Mouse (Mus musculus): ENCODE data around the gene Mmd. TPM values are rescaled to one million over a fixed set of nuclear protein-coding genes. Genes with fewer than 3 reads are reported as not detected.

Gene Mmd
- polyA plus RNA-seq, 1 experiment from 2014 or later: 12.0 TPM

GRCm38 (mm10) chr11:90286550-90287154 lies 37.4 kb downstream of the Mmd start:
- Histone ChIP-seq H3K4me1 (no peaks in the 10 kb centered on the region), H3K9ac (no peak overlapping the region), H3K36me3 (no peaks in the 10 kb centered on the region), H3K27ac (no peak overlapping the region), H3K4me2 (no peak overlapping the region), H3K4me3 (no peak overlapping the region), H3K9me3 (replicated peaks) (no peaks in the 10 kb centered on the region), H3K27me3 (replicated peaks) (no peaks in the 10 kb centered on the region)
- no peak for ATAC-seq
- 44% methylated on average over 6 of the region's 6 CpGs for WGBS (ENCODE audit: insufficient replicate concordance)

GRCm38 (mm10) chr11:90291156-90291555 lies 41.9 kb downstream of the Mmd start:
- no peak overlapping the region for H3K9ac ChIP-seq
- WGBS (ENCODE audit: insufficient replicate concordance): 74% methylated on average over 4 of the region's 4 CpGs
- H3K4me2 ChIP-seq: no peak overlapping the region
- no peaks in the 10 kb centered on the region for H3K36me3 ChIP-seq
- ATAC-seq: no peak
- H3K27ac ChIP-seq: no peak overlapping the region
- no peaks in the 10 kb centered on the region for H3K9me3 ChIP-seq (replicated peaks)
- no peaks in the 10 kb centered on the region for H3K4me1 ChIP-seq
- H3K27me3 ChIP-seq (replicated peaks): no peaks in the 10 kb centered on the region
- no peak overlapping the region for H3K4me3 ChIP-seq

DNA sequence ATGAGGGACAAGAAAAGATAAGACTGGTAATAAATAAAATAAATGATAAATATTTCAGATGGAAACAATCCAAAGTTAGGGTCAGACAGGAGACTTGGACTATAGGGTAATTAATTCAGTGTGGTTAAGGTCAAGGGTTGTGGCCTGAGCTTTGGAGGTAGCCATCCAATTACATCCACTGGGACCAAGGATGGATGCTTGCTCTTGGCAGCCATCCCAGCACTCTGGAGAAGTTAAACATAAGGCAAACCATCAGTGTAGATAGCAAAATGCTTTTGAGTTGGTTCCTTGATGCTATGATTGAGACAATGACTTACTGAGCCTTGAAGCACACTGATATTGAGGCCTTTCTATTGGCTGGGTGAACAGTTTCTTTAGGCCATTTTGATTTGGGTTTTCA lies 43.5 kb downstream of the Mmd start:
- Histone ChIP-seq H3K4me3 (no peak overlapping the region), H3K27me3 (replicated peaks) (no peaks in the 10 kb centered on the region), H3K27ac (no peak overlapping the region), H3K4me2 (no peak overlapping the region), H3K36me3 (no peaks in the 10 kb centered on the region), H3K4me1 (no peaks in the 10 kb centered on the region), H3K9ac (no peak overlapping the region), H3K9me3 (replicated peaks) (no peaks in the 10 kb centered on the region)
- ATAC-seq: no peak

DNA sequence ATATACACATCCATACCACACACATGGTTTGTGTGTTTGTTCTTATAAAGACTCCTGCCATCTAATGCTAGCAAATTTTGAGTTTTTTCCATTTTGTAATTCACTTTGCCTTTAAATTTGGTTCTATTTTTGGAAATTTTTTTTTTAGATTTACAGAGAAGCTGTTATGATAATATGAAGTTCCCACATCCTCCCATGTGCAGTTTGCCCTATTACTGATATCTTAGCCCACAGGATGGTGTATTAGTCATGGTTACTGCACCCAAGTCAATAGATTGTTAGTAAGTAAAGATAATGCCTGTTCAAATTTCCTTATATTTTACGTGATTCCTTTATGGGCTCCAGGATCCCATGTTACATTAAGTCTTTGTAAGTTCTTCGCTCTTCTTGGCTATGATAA lies 45.4 kb downstream of the Mmd start:
- no peak overlapping the region for H3K27ac ChIP-seq
- H3K9me3 ChIP-seq (replicated peaks): no peaks in the 10 kb centered on the region
- no peak for ATAC-seq
- no peak overlapping the region for H3K4me3 ChIP-seq
- no peaks in the 10 kb centered on the region for H3K4me1 ChIP-seq
- H3K4me2 ChIP-seq: no peak overlapping the region
- no peak overlapping the region for H3K9ac ChIP-seq
- no peaks in the 10 kb centered on the region for H3K36me3 ChIP-seq
- no peaks in the 10 kb centered on the region for H3K27me3 ChIP-seq (replicated peaks)
- 72% methylated on average over 2 of the region's 2 CpGs for WGBS (ENCODE audit: insufficient replicate concordance)

GRCm38 (mm10) chr11:90306067-90306466 lies 56.8 kb downstream of the Mmd start:
- WGBS (ENCODE audit: insufficient replicate concordance): 69% methylated on average over 5 of the region's 5 CpGs
- ATAC-seq: no peak
- Histone ChIP-seq H3K9ac (no peak overlapping the region), H3K4me1 (no peaks in the 10 kb centered on the region), H3K9me3 (replicated peaks) (no peaks in the 10 kb centered on the region), H3K36me3 (no peaks in the 10 kb centered on the region), H3K27ac (no peak overlapping the region), H3K4me2 (no peak overlapping the region), H3K4me3 (no peak overlapping the region), H3K27me3 (replicated peaks) (no peaks in the 10 kb centered on the region)

GRCm38 (mm10) chr11:90306993-90307392 lies 57.7 kb downstream of the Mmd start:
- Histone ChIP-seq H3K27ac (no peak overlapping the region), H3K4me3 (no peak overlapping the region)
- 49% methylated on average over 6 of the region's 6 CpGs for WGBS (ENCODE audit: insufficient replicate concordance)

DNA sequence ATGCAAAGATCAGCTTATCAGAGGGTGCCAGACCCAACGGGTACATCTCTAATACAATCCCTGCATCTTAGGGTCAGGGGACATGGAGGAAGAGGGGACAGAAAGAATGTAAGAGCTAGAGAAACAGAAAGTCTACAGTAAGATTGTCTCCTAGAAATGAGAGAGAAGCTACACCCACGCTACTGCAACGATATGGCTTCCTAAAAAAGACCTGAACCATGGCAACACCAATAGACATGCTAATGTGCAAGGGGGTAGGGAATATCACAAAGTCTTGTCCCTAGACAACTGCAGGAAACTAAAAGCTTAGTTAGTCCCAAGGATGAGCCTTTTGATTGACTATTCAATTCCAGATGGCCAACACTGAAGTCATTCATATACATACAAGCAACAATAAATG lies 65.3 kb downstream of the Mmd start:
- no peak for ATAC-seq
- 51% methylated on average over 3 of the region's 3 CpGs for WGBS (ENCODE audit: insufficient replicate concordance)
- Histone ChIP-seq H3K9ac (no peak overlapping the region), H3K27me3 (replicated peaks) (no peaks in the 10 kb centered on the region), H3K9me3 (replicated peaks) (no peaks in the 10 kb centered on the region), H3K4me2 (no peak overlapping the region), H3K4me3 (no peak overlapping the region), H3K36me3 (no peaks in the 10 kb centered on the region), H3K4me1 (no peaks in the 10 kb centered on the region), H3K27ac (no peak overlapping the region)

More at GRCm38 (mm10) chr11:90306993-90307392, 57.7 kb downstream of the Mmd start:
- Histone ChIP-seq H3K4me2 (no peak overlapping the region), H3K36me3 (no peaks in the 10 kb centered on the region), H3K9me3 (replicated peaks) (no peaks in the 10 kb centered on the region), H3K27me3 (replicated peaks) (no peaks in the 10 kb centered on the region), H3K9ac (no peak overlapping the region), H3K4me1 (no peaks in the 10 kb centered on the region)
- ATAC-seq: no peak

- H3K36me3 ChIP-seq: no peaks in the 10 kb centered on the region
- ATAC-seq: no peak
- H3K9me3 ChIP-seq (replicated peaks): no peaks in the 10 kb centered on the region
- no peak overlapping the region for H3K9ac ChIP-seq
- 14% methylated on average over 4 of the region's 4 CpGs for WGBS (ENCODE audit: insufficient replicate concordance)
- H3K4me2 ChIP-seq: no peak overlapping the region
- H3K4me3 ChIP-seq: no peak overlapping the region
- H3K4me1 ChIP-seq: no peaks in the 10 kb centered on the region
- H3K27ac ChIP-seq: no peak overlapping the region
- H3K27me3 ChIP-seq (replicated peaks): no peaks in the 10 kb centered on the region
Measured at GRCm38 (mm10) chr11:90317482-90317881, 68.2 kb downstream of the Mmd start.

DNA sequence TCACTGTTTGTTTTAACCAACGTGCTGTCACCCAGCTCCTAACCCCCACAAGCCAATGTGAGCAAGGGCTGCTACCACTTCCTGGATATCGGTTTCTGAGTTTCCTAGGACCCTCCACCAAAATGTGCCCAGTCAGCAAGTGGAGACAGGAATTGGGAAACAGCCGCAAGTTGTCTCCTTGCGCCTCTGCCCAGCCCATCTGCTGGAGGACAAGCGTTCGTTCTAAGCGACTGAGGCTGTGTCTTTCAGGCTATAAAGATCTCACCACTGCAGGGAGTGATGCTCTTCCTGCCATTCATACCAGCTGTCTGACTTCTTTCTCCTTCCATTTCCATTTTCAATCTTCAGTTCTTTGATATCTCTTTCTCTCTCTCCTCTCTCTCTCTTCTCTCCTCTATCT lies 71.7 kb downstream of the Mmd start:
- no peak overlapping the region for H3K9ac ChIP-seq
- 52% methylated on average over 7 of the region's 7 CpGs for WGBS (ENCODE audit: insufficient replicate concordance)

GRCm38 (mm10) chr11:90324597-90324996 lies 75.3 kb downstream of the Mmd start:
- Histone ChIP-seq H3K4me1 (no peaks in the 10 kb centered on the region), H3K9ac (no peak overlapping the region), H3K9me3 (replicated peaks) (no peaks in the 10 kb centered on the region), H3K4me3 (no peak overlapping the region), H3K27me3 (replicated peaks) (no peaks in the 10 kb centered on the region), H3K27ac (no peak overlapping the region), H3K36me3 (no peaks in the 10 kb centered on the region), H3K4me2 (no peak overlapping the region)
- no peak for ATAC-seq
- WGBS (ENCODE audit: insufficient replicate concordance): 74% methylated on average over 3 of the region's 3 CpGs

More for the DNA sequence above, 71.7 kb downstream of the Mmd start:
- no peak overlapping the region for H3K27ac ChIP-seq
- no peaks in the 10 kb centered on the region for H3K9me3 ChIP-seq (replicated peaks)
- no peaks in the 10 kb centered on the region for H3K4me1 ChIP-seq
- H3K4me3 ChIP-seq: no peak overlapping the region
- H3K36me3 ChIP-seq: no peaks in the 10 kb centered on the region
- H3K4me2 ChIP-seq: no peak overlapping the region
- no peaks in the 10 kb centered on the region for H3K27me3 ChIP-seq (replicated peaks)
- no peak for ATAC-seq

- 75% methylated on average over 5 of the region's 5 CpGs for WGBS (ENCODE audit: insufficient replicate concordance)
Measured at GRCm38 (mm10) chr11:90326146-90326545, 76.9 kb downstream of the Mmd start.

GRCm38 (mm10) chr11:90326836-90327235 lies 77.6 kb downstream of the Mmd start:
- no peaks in the 10 kb centered on the region for H3K27me3 ChIP-seq (replicated peaks)
- WGBS (ENCODE audit: insufficient replicate concordance): 38% methylated on average over 1 of the region's 1 CpGs
- no peaks in the 10 kb centered on the region for H3K4me1 ChIP-seq
- H3K4me3 ChIP-seq: no peak overlapping the region
- H3K9ac ChIP-seq: no peak overlapping the region
- H3K36me3 ChIP-seq: no peaks in the 10 kb centered on the region
- H3K9me3 ChIP-seq (replicated peaks): no peaks in the 10 kb centered on the region
- no peak overlapping the region for H3K4me2 ChIP-seq
- ATAC-seq: no peak
- H3K27ac ChIP-seq: no peak overlapping the region

More at GRCm38 (mm10) chr11:90326146-90326545, 76.9 kb downstream of the Mmd start:
- H3K36me3 ChIP-seq: no peaks in the 10 kb centered on the region
- no peak overlapping the region for H3K4me3 ChIP-seq
- H3K9me3 ChIP-seq (replicated peaks): no peaks in the 10 kb centered on the region
- no peaks in the 10 kb centered on the region for H3K27me3 ChIP-seq (replicated peaks)
- no peak overlapping the region for H3K9ac ChIP-seq
- no peak overlapping the region for H3K4me2 ChIP-seq
- no peak for ATAC-seq
- H3K27ac ChIP-seq: no peak overlapping the region
- H3K4me1 ChIP-seq: no peaks in the 10 kb centered on the region
